Mouse (Mus musculus): ENCODE measurements around the gene Il23a.

DNA sequence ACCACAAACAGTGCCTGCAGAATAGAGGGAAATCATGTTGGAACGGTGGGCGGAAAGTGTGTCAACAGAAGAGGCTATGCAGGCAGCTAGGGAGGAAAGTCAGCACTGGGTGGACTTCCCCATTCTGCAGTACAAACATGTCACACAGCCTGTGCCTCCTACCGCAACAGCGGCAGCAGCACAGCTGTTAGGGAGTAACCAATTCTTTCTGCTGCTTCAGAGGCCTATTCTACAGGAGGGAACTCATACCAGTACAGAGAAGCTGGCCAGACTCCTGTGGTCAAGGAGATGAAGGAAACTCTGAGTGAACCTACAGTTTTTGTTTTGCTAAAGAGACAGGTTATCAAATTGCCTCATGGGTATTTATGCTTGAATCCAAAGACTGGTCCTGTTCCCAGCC is 39.6 kb downstream of the Il23a start:
- TF ChIP-seq CTCF (IDR thresholded peaks at IDR 0.05; ENCODE audit: insufficient read depth, low read depth, low read length): no peak
- TF ChIP-seq POLR2A (IDR thresholded peaks at IDR 0.05; ENCODE audit: insufficient read depth, low read depth, low read length): no peak
